Mouse (Mus musculus) CH12.LX (cell line): ENCODE data around the gene Zfp493.

ENCODE experiments used
- CHD2 ChIP-seq: IDR thresholded peaks from 2 replicates; pipeline ENCODE4 v1.6.1; 2011; ENCODE audit warnings: low read length, improper control_type of control experiment
- CTCF ChIP-seq, 2 experiments: IDR thresholded peaks in 1 of 2; conservative IDR thresholded peaks in 1 of 2; 2 replicates each; pipeline ENCODE4 v1.5.1; 2011 to 2012; ENCODE audit warnings: low read depth in 2 of 2, low read length in 2 of 2, improper control_type of control experiment in 1 of 2, inconsistent platforms in 1 of 2, mild to moderate bottlenecking in 1 of 2, moderate library complexity in 1 of 2
- E2F4 ChIP-seq: IDR thresholded peaks from 2 replicates; pipeline ENCODE4 v1.6.1; 2011; ENCODE audit warnings: low read depth, low read length, improper control_type of control experiment; ENCODE audit not compliant: insufficient replicate concordance
- EP300 ChIP-seq: IDR thresholded peaks from 2 replicates; pipeline ENCODE4 v1.6.1; 2011; ENCODE audit warnings: low read length, improper control_type of control experiment
- HCFC1 ChIP-seq: IDR thresholded peaks from 2 replicates; pipeline ENCODE4 v1.6.1; 2012; ENCODE audit warnings: low read depth, mild to moderate bottlenecking, inconsistent platforms, low read length, improper control_type of control experiment
- RCOR1 ChIP-seq: conservative IDR thresholded peaks from 2 replicates; pipeline ENCODE4 v1.6.1; 2012; ENCODE audit warnings: low read depth, mild to moderate bottlenecking, inconsistent platforms, low read length, improper control_type of control experiment
- TCF12 ChIP-seq: IDR thresholded peaks from 2 replicates; pipeline ENCODE4 v1.6.1; 2014; ENCODE audit warnings: low read depth, mild to moderate bottlenecking, inconsistent platforms, low read length, improper control_type of control experiment
- USF1 ChIP-seq: IDR thresholded peaks from 2 replicates; pipeline ENCODE4 v1.6.1; 2014; ENCODE audit warnings: low read depth, mild to moderate bottlenecking, inconsistent platforms, low read length, improper control_type of control experiment
- ZC3H11A ChIP-seq: IDR thresholded peaks from 2 replicates; pipeline ENCODE4 v1.6.1; 2012; ENCODE audit warnings: low read depth, mild to moderate bottlenecking, inconsistent platforms, low read length, improper control_type of control experiment

DNA sequence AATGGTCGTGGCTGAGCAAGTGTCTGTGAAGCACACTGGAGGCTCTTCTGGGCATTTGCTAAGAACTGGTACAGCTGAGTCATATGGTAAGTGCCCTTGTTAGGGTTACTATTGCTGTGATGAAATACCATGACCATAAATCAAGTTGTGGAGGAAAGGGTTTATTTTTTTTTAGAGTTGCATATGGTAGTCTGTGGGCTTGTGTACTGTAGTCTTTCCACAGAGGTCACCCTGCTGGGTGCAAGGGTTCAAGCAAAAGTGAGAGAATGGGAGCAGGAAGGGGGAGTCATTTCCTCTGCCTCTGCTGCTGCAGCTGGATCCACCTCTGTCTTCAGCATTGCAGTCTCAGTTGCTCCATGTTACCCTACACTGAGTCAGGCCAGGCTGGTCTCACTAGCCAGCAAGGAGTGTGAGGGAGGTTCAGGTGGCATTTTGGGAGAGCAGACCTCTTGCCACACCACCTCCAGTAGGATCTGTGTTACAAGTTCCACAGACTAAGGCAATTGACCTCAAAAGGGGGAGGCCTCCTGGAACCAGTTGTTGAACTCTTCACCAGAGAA is 32.2 kb downstream of the Zfp493 start:
- TF ChIP-seq ZC3H11A (no peak), USF1 (no peak), E2F4 (no peak), EP300 (no peak), CTCF (conservative IDR thresholded peaks at IDR 0.05 in 1 of 2, IDR thresholded peaks at IDR 0.05 in 1 of 2; ENCODE audit: low read depth in 2 of 2, low read length in 2 of 2) (no peak), CHD2 (no peak), HCFC1 (no peak), TCF12 (no peak), RCOR1 (no peak)
